Mouse (Mus musculus) hindbrain, embryonic 16.5 days (tissue): ENCODE results near the gene Gpr174. TPM values are rescaled to one million over a fixed set of nuclear protein-coding genes. Genes with fewer than 3 reads are reported as not detected.

Experiments used
- polyA plus RNA-seq: library from polyadenylated mRNA; unstranded; fragments of >200 nt; fragmentation: Nextera tagmentation; extraction: Ambion mirVana; gene quantifications from 2 replicates; pipeline ENCODE4 v1.2.1, GENCODE M21; 2015

Gene Gpr174
- polyA plus RNA-seq, 1 experiment from 2014 or later, result not detected

Other genes with a start within 250 kb of the Gpr174 start
- not detected in 2 replicates for gene P2ry10, start 167.4 kb upstream of the Gpr174 start, polyA plus RNA-seq
- 0.31 and 0.71 TPM in 2 replicates for gene P2ry10b, start 107.0 kb upstream of the Gpr174 start, polyA plus RNA-seq
- 162 and 202 TPM in 2 replicates for gene Itm2a, start 147.5 kb downstream of the Gpr174 start, polyA plus RNA-seq